Mouse (Mus musculus): ENCODE results near the gene Npff. TPM values are rescaled to one million over a fixed set of nuclear protein-coding genes. Genes with fewer than 3 reads are reported as not detected.
A peak's percentile ranks its signal among the peaks of the same experiment; 100 is the strongest.

The Npff gene
- 0.42 and 0.60 TPM in 2 replicates for polyA plus RNA-seq (2015; fragmentation: Nextera tagmentation; extraction: Ambion mirVana)

DNA sequence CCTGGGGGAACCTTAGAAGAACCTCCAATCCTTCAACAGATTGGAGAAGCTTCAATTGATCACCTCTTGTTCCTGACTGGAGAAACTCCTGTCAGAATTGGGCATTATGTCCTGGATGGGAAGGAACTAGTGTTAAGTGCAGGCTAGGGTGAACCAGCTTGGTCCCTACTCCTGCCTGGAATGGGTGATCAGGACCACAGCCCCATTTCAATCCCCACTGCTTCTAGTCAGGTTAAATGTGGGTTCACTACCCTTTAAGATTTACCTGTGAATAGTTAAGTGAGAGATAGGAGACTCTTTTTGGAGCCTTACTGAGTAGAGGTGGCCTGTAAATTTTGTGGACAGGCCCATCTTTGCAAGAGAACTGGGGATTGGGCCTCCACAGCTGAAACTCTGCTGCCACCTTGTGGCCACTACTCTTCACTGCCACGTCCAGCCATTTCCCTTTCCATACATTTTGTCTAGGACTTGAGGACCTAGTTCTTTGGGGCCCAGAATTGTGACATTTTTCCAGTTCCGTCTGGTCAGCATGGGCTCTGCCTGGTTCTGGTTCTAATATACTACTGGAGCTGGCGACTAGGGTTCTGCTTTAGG lies at the start of gene Npff:
Gene Npff (minus strand): TSS at position 51 of the 594 bp plus-strand sequence.
- no peak within 1 kb of the TSS for H3K4me2 ChIP-seq (ENCODE audit: low read depth, low read length)
- no peak within 1 kb of the TSS for H3K27ac ChIP-seq (ENCODE audit: low read depth)
- no peak within 1 kb of the TSS for H3K4me3 ChIP-seq (ENCODE audit: low read depth, low read length)
- 11% methylated on average over 3 of the region's 3 CpGs for WGBS (ENCODE audit: insufficient replicate concordance)
- DNase-seq (peak; percentile 84), ATAC-seq (peak; percentile 52; the same call in 1 of the 2 replicates)
- peaks cover 39% of the 10 kb centered on the region for H3K36me3 ChIP-seq (replicated peaks; ENCODE audit: insufficient read depth, low read length)
- H3K4me1 ChIP-seq (ENCODE audit: insufficient read depth): no peaks in the 10 kb centered on the region
- no peaks in the 10 kb centered on the region for H3K9me3 ChIP-seq (ENCODE audit: low read length)
- TF ChIP-seq CTCF (IDR thresholded peaks at IDR 0.05; ENCODE audit: low read depth) (peak; percentile 98), EP300 (IDR thresholded peaks at IDR 0.05; ENCODE audit: low read depth) (no peak)
- H3K27me3 ChIP-seq (ENCODE audit: insufficient read depth, low read length): no peaks in the 10 kb centered on the region
- no peak within 1 kb of the TSS for H3K9ac ChIP-seq (replicated peaks)

DNA sequence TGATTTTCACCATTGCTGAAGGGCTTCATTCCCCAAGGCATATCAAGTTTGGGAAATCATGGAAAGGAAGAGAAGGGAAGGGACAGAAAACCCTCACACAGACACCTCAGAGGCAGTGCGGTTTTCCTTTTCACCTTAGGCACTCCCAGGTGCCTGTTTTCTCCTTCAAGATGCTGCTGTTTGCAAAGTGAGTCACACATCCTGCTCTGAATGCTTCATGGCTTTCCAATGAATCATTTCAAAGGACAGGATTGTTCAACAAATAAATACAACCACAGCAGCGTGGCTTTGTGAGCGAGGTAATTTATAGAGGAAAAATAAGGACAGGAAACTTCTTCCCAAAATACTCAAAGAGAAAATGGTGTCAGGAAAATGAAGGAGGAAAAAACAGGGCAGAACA lies 47.3 kb upstream of the Npff start:
- 80% methylated on average over 3 of the region's 3 CpGs for WGBS (ENCODE audit: insufficient replicate concordance)
- no peak for ATAC-seq
- DNase-seq: no peak

DNA sequence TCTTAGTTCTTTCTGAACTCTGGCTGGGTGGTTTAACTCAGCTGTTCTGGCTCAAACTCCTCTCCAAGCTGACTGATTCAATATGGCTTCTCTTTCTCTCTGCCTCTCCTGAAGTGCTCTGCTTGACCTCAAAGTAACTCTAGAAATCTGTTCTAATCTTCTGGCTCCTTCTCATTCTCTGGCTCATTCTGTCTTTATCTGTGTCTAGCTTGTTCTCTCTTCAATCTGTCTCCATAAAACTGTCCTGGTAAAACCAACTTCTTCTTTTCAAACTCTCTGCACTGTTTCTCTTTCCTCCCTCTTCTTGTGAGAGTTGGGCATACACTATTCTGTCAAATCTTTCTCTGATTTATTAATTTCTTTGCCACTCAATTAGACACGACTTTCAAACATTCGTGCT lies 43.1 kb upstream of the Npff start:
- no peak for ATAC-seq

More for the DNA sequence above, 47.3 kb upstream of the Npff start:
- Histone ChIP-seq H3K4me3 (ENCODE audit: low read depth, low read length) (no peak overlapping the region), H3K9ac (replicated peaks) (no peak overlapping the region), H3K9me3 (ENCODE audit: low read length) (no peaks in the 10 kb centered on the region), H3K27me3 (ENCODE audit: insufficient read depth, low read length) (no peaks in the 10 kb centered on the region), H3K36me3 (replicated peaks; ENCODE audit: insufficient read depth, low read length) (0 out of 2 replicates have a peak, but pooled peaks cover 3% of the 10 kb centered on the region), H3K4me2 (ENCODE audit: low read depth, low read length) (no peak overlapping the region), H3K4me1 (ENCODE audit: insufficient read depth) (no peaks in the 10 kb centered on the region), H3K27ac (ENCODE audit: low read depth) (no peak overlapping the region)
- no peak for TF ChIP-seq CTCF (IDR thresholded peaks at IDR 0.05; ENCODE audit: low read depth)
- no peak for TF ChIP-seq EP300 (IDR thresholded peaks at IDR 0.05; ENCODE audit: low read depth)

DNA sequence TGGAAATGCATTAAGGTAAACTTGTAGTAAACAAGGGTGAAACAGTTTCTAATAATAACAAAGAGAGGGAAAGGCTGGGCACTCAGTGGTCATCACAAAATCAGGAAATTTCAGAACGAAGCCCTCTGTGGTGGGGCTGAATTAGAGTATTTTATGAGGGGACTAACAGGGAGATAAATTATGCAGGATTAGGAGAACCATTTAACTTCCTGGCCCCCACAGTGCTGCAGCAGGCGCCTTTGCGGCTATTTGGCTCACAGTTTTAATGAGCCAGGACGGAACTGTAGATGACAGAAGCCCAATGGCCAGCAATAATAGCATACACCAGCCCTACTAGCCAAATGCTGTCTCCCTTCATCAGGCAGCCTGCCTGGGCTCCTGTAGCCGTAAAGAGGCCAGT lies 38.9 kb upstream of the Npff start:
- peaks cover 4% of the 10 kb centered on the region; the same call in 1 of the 2 replicates for H3K36me3 ChIP-seq (replicated peaks; ENCODE audit: insufficient read depth, low read length)
- DNase-seq (no peak), ATAC-seq (no peak)
- no peak overlapping the region for H3K27ac ChIP-seq (ENCODE audit: low read depth)
- H3K4me2 ChIP-seq (ENCODE audit: low read depth, low read length): no peak overlapping the region
- H3K9me3 ChIP-seq (ENCODE audit: low read length): no peaks in the 10 kb centered on the region
- no peaks in the 10 kb centered on the region for H3K4me1 ChIP-seq (ENCODE audit: insufficient read depth)
- H3K27me3 ChIP-seq (ENCODE audit: insufficient read depth, low read length): no peaks in the 10 kb centered on the region
- WGBS (ENCODE audit: insufficient replicate concordance): 89% methylated on average over 5 of the region's 5 CpGs
- no peak overlapping the region for H3K9ac ChIP-seq (replicated peaks)
- no peak for TF ChIP-seq CTCF (IDR thresholded peaks at IDR 0.05; ENCODE audit: low read depth)
- no peak for TF ChIP-seq EP300 (IDR thresholded peaks at IDR 0.05; ENCODE audit: low read depth)
- H3K4me3 ChIP-seq (ENCODE audit: low read depth, low read length): no peak overlapping the region

More for the DNA sequence above, 43.1 kb upstream of the Npff start:
- Histone ChIP-seq H3K9ac (replicated peaks) (no peak overlapping the region), H3K36me3 (replicated peaks; ENCODE audit: insufficient read depth, low read length) (no peaks in the 10 kb centered on the region), H3K4me3 (ENCODE audit: low read depth, low read length) (no peak overlapping the region), H3K9me3 (ENCODE audit: low read length) (no peaks in the 10 kb centered on the region), H3K27ac (ENCODE audit: low read depth) (no peak overlapping the region), H3K27me3 (ENCODE audit: insufficient read depth, low read length) (no peaks in the 10 kb centered on the region), H3K4me1 (ENCODE audit: insufficient read depth) (no peaks in the 10 kb centered on the region), H3K4me2 (ENCODE audit: low read depth, low read length) (no peak overlapping the region)
- 57% methylated on average over 2 of the region's 2 CpGs for WGBS (ENCODE audit: insufficient replicate concordance)
- no peak for TF ChIP-seq EP300 (IDR thresholded peaks at IDR 0.05; ENCODE audit: low read depth)
- no peak for TF ChIP-seq CTCF (IDR thresholded peaks at IDR 0.05; ENCODE audit: low read depth)
- DNase-seq: no peak

DNA sequence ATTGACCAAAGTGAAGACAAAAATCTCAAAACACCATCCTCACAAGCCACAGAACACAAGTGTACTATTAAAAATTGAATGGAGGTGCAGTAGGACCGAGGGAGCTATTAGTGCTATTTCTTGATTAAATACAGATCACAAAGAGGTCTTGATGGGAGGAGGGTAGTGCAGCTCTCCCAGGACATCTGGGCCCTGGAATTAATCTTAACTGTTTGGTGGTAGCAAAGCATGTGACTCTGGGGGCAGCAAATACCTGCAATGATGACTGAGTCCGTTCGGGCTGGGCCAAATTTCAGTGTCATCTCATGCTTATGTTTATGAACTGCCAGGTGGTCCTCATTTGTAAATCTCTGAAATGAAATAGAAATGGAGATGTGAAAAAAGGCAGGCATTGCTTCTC lies 38.3 kb upstream of the Npff start:
- no peaks in the 10 kb centered on the region for H3K4me1 ChIP-seq (ENCODE audit: insufficient read depth)
- WGBS (ENCODE audit: insufficient replicate concordance): 85% methylated on average over 3 of the region's 3 CpGs
- H3K9ac ChIP-seq (replicated peaks): no peak overlapping the region
- peaks cover 4% of the 10 kb centered on the region for H3K36me3 ChIP-seq (replicated peaks; ENCODE audit: insufficient read depth, low read length)
- H3K4me2 ChIP-seq (ENCODE audit: low read depth, low read length): no peak overlapping the region
- no peaks in the 10 kb centered on the region for H3K9me3 ChIP-seq (ENCODE audit: low read length)
- no peak for ATAC-seq
- H3K27me3 ChIP-seq (ENCODE audit: insufficient read depth, low read length): no peaks in the 10 kb centered on the region
- no peak overlapping the region for H3K27ac ChIP-seq (ENCODE audit: low read depth)
- H3K4me3 ChIP-seq (ENCODE audit: low read depth, low read length): no peak overlapping the region
- DNase-seq: no peak
- TF ChIP-seq CTCF (IDR thresholded peaks at IDR 0.05; ENCODE audit: low read depth) (no peak), EP300 (IDR thresholded peaks at IDR 0.05; ENCODE audit: low read depth) (no peak)

DNA sequence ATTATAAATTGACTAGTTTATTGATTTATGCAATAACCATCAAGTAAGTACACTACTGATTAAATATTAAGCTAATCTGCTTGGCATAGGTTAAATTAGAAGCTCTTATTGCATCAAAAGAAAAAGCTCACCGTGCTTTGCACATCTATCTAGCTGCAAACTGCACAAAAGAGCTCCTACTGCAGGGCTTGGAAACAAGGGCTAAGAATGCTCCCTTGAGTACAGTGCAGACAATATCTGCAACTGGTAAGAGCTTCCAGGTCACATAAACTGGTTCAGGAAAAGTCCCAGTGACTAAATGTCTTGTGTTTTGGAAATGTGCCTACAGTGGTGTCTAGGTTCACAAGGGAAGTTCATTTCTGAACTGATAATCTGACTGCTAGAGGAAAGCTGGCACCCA lies 37.7 kb upstream of the Npff start:
- no peak for ATAC-seq
- Histone ChIP-seq H3K4me3 (ENCODE audit: low read depth, low read length) (no peak overlapping the region), H3K27me3 (ENCODE audit: insufficient read depth, low read length) (no peaks in the 10 kb centered on the region), H3K36me3 (replicated peaks; ENCODE audit: insufficient read depth, low read length) (peaks cover 4% of the 10 kb centered on the region), H3K4me2 (ENCODE audit: low read depth, low read length) (no peak overlapping the region), H3K27ac (ENCODE audit: low read depth) (no peak overlapping the region), H3K4me1 (ENCODE audit: insufficient read depth) (no peaks in the 10 kb centered on the region), H3K9ac (replicated peaks) (no peak overlapping the region), H3K9me3 (ENCODE audit: low read length) (no peaks in the 10 kb centered on the region)
- TF ChIP-seq CTCF (IDR thresholded peaks at IDR 0.05; ENCODE audit: low read depth) (no peak), EP300 (IDR thresholded peaks at IDR 0.05; ENCODE audit: low read depth) (no peak)
- WGBS (ENCODE audit: insufficient replicate concordance): 84% methylated on average over 1 of the region's 1 CpGs
- no peak for DNase-seq

All from liver, postnatal 0 days (tissue).